Mouse (Mus musculus) thymus, postnatal 25 days (tissue): ENCODE measurements around the gene Tm6sf2.

ENCODE experiments used
- DNase-seq: peaks from one replicate; pipeline ENCODE4 v3.0.0; 2022

Tm6sf2 gene

DNA sequence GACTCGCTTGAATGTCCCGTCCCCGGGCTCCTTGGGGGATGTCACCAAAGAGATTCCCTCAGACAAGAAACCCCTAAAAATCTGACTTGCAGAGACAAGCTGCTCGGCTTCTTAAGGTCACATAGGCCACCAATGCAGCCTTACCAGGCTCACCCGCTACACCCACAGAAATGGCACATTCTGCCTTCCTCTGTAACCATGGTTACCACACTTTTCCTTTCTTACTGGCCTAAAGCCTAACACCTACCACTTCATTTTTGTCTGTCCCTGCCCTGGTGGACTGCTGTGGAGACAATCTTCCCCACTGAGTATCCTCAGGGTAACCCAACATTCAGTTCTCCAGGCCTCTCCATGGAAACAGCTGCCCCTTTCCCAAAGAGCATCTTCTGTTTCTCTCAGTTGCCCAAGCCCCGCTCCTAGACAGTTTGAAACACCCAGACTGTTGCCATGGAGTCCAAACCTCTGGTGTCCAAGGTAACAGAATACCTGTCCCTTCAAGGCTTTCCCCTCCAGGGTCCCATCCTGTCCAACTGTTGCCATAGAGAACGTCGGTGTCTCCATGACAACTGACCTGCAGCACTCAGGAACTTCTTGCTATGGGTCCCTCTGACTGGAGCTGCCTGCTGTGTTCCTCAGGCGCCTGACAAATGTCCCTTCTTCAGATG is 16.7 kb downstream of the Tm6sf2 start:
- no peak for DNase-seq

DNA sequence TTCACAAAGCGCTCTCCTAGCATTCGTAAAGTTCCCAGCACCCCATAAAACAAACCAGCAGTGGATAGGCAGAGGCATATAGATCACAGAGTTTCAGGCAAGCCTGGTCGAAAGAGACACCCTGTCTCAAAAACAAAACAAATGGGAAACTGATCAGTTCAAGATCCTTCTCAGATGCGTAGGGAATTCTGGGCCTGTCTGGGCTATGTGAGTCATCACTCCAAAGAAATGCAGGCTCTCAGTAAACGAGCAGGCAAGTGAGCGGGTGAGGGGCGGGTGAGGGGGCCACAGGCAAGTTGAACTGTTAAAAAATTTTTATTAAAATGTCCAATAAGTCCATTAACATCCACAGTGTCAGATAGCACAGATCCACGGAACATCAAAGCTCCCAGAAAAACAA is 20.1 kb downstream of the Tm6sf2 start:
- no peak for DNase-seq

- DNase-seq, result no peak
Observed at GRCm38 (mm10) chr8:70099276-70099675, 26.6 kb downstream of the Tm6sf2 start.

DNA sequence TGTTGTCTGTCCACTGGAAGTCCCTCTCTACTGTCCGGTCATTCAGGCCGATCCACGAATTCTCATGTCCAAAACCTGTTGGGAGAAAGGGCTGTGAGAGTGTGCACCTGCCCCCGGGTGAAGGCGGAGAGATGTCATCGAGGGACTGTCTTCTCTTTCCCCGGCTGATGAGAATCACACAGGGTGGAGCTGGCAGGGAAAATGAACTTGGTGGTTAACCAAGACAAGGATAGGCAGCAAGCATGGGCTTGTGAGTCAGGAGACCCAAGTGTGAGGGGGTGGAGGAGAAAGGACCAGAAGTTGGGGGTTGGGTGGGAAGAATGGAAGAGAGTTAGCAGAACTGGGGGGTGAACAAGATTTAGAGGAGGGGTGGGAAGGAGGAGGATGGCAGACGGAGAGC is 27.5 kb downstream of the Tm6sf2 start:
- no peak for DNase-seq

- DNase-seq, result peak; percentile 62
Observed at GRCm38 (mm10) chr8:70104506-70104905, 31.8 kb downstream of the Tm6sf2 start.

- no peak for DNase-seq
Observed at GRCm38 (mm10) chr8:70104922-70105321, 32.2 kb downstream of the Tm6sf2 start.

- DNase-seq, result no peak
Observed at GRCm38 (mm10) chr8:70110451-70110850, 37.7 kb downstream of the Tm6sf2 start.

GRCm38 (mm10) chr8:70111192-70111795 is 38.6 kb downstream of the Tm6sf2 start:
- DNase-seq, result no peak

GRCm38 (mm10) chr8:70112401-70113016 is 39.8 kb downstream of the Tm6sf2 start:
- DNase-seq, result no peak

- no peak for DNase-seq
Observed at GRCm38 (mm10) chr8:70114488-70114887, 41.8 kb downstream of the Tm6sf2 start.

GRCm38 (mm10) chr8:70114892-70115291 is 42.2 kb downstream of the Tm6sf2 start:
- no peak for DNase-seq

GRCm38 (mm10) chr8:70117611-70118010 is 44.9 kb downstream of the Tm6sf2 start:
- DNase-seq, result peak; percentile 16

- DNase-seq, result no peak
Observed at GRCm38 (mm10) chr8:70118726-70119700, 46.3 kb downstream of the Tm6sf2 start.

DNA sequence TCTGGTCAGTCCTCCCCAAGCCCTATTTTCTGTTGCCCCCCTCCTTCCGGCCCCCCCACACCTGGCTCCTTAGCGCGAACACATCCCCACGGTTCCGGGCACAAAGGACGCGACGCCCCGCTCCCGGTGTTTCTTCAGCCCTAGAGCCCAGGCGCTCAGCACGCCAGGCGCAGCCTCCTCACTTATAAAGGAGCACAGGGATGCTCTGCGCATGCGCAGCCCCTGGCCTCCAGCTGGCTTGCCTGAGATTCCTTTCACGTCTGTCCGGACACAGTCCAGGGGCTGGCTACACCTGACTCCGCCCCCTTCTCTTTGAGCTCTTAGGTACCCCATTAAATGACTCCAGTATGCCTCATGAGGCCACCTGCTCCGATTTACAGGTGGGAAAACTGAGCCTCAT is 47.9 kb downstream of the Tm6sf2 start, which contains the start of gene Ncan:
Gene Ncan, minus strand, starts transcription at position 207 of the 400 bp plus-strand sequence.
- no peak for DNase-seq

DNA sequence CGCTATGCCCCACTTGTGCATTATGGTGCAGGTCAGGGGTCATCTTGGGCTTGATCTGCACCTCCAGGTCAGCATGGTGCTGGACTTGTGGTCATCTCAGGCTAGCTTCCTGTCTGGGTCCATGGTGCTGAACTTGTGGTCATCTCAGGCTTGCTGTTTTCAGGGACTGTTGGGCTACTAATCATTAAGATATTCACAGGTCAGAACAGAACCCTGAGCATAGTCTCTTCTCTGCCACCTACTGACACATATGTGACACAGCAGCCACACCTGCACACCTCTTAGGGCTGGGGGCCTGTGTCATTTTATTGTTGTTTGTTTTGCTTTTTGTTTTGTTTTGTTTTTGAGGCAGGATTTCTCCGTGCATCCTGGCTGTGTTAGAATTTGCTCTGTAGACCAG is 50.1 kb downstream of the Tm6sf2 start:
- peak; percentile 23 for DNase-seq

DNA sequence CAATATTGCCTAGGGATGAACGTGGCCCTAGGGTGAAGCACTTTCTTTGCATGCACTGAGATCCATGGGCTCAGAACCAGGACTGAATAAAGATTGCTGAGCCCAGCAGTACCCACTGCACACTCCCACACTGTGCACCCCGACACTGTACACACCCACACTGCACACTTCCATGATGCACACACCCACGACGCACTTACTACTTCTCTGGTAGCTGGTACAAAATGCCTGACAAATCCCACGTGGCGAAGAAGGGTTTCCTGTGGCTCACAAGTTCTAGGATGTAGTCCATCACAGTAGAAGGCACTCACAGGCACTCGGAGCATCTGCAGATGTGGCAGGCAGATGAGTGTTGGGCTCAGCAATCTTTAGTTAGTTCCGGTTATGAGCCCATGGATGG is 52.3 kb downstream of the Tm6sf2 start:
- no peak for DNase-seq

DNA sequence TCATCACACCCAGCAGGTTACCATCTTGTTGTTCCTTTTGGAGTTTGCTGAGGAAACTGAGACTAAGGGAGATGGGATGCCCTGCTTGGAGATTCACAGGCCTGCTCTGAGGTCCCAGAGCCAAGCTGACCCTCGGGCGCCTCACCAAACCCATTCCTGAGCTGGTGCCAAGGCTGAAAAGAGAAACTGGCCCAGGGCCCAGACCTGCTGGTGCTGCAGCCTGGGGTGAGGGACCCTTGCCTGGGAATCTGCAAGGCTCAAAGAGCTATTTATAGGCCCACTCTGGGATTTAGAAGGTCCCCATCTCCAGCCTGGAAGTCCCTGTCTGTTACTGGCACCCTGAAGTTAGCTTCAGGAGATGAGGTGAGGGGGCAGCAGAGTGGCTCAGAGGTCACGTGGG is 55.7 kb downstream of the Tm6sf2 start:
- no peak for DNase-seq

- DNase-seq, result no peak
Observed at GRCm38 (mm10) chr8:70129309-70129952, 56.7 kb downstream of the Tm6sf2 start.
